Mouse (Mus musculus): ENCODE results near the gene Echs1. TPM values are rescaled to one million over a fixed set of nuclear protein-coding genes. Genes with fewer than 3 reads are reported as not detected.
"Not testable (repeated sequence)": the region's sequence is repeated elsewhere in the genome, so short reads cannot be mapped to it uniquely, and the experiment has no call there.

Gene Echs1
- total RNA-seq (2022), result 10 to 100 TPM; 61.4 to 68.6 (median 65.7) TPM

DNA sequence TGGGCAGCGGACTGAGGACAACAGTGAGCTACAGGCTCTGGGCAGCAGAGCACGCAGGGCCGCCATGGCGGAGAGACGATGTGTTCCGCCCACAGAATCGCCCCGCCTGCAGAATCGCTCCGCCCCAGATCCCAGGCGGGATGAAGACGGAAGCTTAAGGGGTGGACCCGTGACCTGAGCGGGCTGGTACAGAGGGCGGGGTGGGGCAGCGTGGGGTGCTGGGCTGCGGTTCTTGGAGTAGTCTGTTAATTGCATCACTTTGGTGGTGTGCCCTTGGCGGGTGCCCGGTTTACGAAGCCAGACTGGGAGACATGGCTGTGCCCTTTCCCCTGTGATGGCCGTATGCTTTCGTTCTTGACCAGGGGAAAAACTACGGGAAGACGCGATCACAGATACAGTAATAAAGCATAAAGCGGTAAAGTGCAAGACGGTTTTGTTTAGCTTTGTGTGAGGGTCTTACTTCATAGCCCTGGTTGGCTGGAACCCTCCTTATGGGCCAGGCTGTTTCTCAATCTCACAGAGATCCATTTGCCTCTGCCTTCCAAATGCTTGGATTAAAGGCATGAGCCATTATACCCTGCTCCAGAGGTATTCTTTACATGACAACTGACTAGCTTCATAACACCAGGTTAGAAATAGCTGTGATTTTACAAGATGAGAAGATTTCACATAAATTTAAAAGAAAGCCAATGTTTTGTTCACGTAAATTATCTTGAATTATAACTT is at the start of gene Echs1:
TSS of gene Echs1 (minus strand) at position 148 of the 726 bp plus-strand sequence.
- DNase-seq (ENCODE audit: low spot score in 2 of 2), result peak; percentile 84 to 85

DNA sequence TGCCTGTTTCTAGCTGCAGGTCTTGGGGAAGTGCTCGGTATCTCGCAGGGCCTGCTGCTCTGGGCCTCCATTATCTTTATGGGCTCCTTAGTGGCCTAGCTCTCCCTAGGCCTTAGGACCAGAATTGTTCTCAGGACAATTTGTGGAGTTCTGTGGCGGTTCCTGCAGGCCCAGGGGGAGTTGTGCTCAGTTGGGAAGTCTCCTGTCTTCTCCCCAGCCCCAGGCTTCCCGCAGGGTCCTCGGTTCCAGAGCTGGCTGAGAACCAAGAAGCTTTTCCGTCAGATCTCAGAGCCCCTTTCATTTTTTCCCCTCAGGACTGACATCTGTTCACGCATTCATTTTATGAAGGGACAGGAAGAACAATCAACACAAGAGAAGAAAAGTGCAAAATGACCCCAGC is 48.4 kb upstream of the Echs1 start, which contains the start of gene Olfr522:
TSS of gene Olfr522 (minus strand) at position 101 of the 400 bp plus-strand sequence.
- DNase-seq (ENCODE audit: low spot score in 2 of 2), result no peak

- DNase-seq (ENCODE audit: low spot score in 2 of 2), result no peak
These were observed 44.1 kb upstream of the Echs1 start for GRCm38 (mm10) chr7:140160363-140160762.

DNA sequence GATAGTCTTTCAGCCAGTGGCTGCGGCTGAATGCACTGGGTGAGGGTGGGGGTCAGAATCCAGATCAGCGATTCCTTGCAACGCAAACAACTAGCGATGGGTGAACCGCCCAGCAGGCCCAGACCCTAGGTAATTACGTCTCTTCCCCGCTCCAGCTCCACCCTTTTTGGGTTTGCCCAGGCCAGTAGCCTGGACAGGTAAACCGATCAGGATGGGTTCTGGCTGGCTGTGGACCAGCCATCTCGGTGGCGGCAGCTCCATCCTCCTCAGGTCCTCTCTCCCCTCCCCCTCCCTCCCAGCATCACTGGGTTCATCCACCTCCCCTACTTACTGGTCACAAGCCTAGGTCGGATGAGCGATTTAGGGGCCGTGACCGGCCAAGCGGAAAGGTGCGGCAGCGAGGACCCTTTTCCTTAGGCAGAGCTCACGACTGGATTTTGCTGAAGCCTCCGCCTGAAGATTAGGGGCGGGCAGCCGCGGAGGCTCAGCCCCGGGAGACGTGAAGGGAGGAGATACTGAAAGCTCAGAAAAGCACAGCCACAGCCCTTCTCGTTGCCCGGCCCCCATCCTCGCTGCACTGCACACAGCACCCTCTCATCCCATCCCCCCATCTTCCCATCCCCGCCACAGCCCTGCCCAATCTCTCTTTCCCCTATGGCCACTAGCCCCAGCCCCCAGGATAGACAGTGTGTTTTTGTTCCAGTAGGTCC is 38.1 kb upstream of the Echs1 start, which contains the start of gene Sprn:
TSS of gene Sprn (minus strand) at position 660 of the 710 bp plus-strand sequence.
- peak; percentile 70 to 76 for DNase-seq (ENCODE audit: low spot score in 2 of 2)

DNA sequence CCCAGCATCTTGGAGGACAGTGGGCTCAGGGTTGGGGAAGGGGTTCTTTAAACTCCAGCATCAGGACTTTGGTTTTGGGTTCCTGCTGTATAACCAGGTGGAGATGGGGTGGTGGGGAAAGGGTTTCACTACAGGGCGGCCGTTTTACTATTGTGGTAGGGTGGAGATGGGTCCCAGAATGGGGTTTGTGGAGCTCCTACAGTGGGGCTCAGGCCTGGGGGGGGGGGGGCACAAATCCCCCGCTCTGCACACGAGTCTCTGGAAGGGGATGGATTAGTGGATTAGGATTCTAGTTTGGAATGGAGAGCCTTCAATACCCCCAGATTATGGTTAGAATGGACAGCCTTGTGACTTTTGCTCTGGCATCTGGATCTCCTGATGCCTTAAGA is 37.5 kb upstream of the Echs1 start:
- DNase-seq (ENCODE audit: low spot score in 2 of 2), result no peak

- DNase-seq (ENCODE audit: low spot score in 2 of 2), result peak in 1 of 2 experiments; percentile 60
These were observed 37.1 kb upstream of the Echs1 start for GRCm38 (mm10) chr7:140153383-140153782.

DNA sequence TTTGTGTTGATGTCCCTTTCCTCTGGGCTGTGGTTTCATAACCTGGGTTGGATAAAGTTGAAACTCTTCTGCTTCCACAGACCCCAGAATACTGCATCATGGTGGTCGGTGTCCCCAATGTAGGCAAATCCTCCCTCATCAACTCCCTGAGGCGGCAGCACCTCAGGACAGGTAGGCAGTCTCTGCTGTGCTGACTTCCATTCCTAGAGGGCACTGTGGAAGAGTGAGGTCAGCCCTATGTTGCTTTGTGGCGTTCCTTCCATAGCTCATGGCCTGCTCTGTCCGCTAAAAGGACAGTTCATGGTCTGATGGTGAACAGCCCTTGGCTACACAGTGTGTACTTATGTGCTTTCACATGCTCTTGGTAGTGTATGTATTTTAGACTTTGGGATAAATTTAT is 28.3 kb upstream of the Echs1 start:
- DNase-seq (ENCODE audit: low spot score in 2 of 2), result no peak

- peak in 1 of 2 experiments; percentile 68 for DNase-seq (ENCODE audit: low spot score in 2 of 2)
These were observed 25.1 kb upstream of the Echs1 start for GRCm38 (mm10) chr7:140141350-140141749.

- no peak for DNase-seq (ENCODE audit: low spot score in 2 of 2)
These were observed 21.7 kb upstream of the Echs1 start for GRCm38 (mm10) chr7:140138021-140138310.

DNA sequence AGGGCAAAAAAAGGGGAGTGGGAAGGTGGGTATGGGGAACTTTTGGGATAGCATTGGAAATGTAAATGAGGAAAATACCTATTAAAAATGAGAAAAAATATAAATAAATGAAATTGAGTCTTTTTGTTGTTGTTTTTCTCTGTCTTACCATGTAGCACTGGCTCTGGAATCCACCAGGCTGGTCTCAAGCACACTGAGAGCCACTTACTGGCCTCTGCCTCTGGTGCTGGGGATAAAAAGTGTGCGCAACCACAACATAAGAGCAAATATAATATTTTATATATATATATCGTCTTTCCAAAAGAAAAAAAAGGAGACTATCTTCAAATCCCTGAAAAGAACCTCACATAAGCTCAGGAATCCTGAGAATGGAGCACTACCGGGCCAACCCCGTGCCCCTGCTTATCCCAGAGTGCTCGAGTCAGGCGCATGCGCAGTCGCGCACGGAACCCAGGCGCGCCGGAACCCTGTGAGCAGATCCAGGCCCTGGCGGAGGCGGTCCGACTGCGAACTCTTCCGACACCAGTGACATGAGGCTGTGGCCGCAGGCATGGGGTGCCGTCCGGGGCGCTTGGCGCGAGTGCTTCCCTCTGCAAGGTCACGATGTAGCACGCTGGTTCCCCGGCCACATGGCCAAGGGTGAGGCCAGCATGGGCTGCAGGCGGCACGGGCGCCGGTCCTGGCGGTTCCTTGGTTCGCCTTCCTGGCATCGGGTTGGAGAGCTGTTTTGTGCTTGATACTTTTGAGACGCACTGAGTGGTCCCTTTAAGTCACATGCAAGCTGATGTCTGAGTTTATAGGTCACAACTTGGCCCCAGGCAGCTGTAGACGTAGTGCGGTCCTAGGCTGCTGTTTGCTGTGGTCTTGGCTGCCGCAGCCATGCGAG is 21.1 kb upstream of the Echs1 start, which contains the start of gene Mtg1:
TSS of gene Mtg1 (plus strand) at position 430 of the 886 bp plus-strand sequence.
- peak; percentile 94 to 99 for DNase-seq (ENCODE audit: low spot score in 2 of 2)

- DNase-seq (ENCODE audit: low spot score in 2 of 2), result no peak
These were observed 19.0 kb upstream of the Echs1 start for GRCm38 (mm10) chr7:140135106-140135770.

DNA sequence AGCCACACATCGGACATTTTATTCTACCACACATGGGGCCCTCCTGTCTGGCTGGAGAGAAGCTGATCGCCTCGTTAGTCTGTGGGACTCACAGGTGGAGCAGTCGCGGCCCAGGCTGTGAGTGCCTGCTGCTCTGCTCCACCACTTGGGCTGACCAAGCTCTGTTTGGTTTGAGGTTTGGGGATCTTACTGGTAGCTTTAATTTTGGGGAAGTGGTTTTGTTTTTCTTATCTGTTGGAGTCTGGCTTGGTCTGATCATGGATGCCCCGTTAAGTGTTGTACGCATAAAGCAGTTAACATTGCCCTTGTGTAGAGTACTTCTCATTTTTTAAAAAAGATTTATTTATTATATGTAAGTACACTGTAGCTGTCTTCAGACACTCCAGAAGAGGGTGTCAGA is 17.8 kb upstream of the Echs1 start:
- not testable (repeated sequence) for DNase-seq (ENCODE audit: low spot score in 2 of 2)

- not testable (repeated sequence) for DNase-seq (ENCODE audit: low spot score in 2 of 2)
These were observed 15.9 kb upstream of the Echs1 start for GRCm38 (mm10) chr7:140132184-140132583.

- no peak for DNase-seq (ENCODE audit: low spot score in 2 of 2)
These were observed 11.6 kb upstream of the Echs1 start for GRCm38 (mm10) chr7:140127911-140128310.

GRCm38 (mm10) chr7:140126934-140127333 is 10.7 kb upstream of the Echs1 start:
- DNase-seq (ENCODE audit: low spot score in 2 of 2), result no peak

DNA sequence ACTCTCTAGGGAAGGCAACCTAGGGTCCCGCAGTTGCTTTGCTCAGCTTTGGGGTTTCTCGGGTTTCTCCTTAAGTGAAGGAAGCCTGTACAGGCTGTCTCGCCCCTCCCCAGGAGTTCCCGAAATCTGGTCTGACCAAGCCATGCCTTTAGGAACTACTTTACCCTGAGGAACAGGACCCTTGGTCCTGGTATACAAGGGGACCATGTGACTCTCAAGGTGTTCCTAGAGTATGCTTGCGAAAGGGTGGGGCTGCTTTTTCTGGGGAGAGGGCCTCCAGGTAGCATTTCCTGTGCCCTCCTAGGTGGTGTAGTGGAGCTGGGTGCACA is 9.7 kb upstream of the Echs1 start:
- DNase-seq (ENCODE audit: low spot score in 2 of 2), result no peak

DNA sequence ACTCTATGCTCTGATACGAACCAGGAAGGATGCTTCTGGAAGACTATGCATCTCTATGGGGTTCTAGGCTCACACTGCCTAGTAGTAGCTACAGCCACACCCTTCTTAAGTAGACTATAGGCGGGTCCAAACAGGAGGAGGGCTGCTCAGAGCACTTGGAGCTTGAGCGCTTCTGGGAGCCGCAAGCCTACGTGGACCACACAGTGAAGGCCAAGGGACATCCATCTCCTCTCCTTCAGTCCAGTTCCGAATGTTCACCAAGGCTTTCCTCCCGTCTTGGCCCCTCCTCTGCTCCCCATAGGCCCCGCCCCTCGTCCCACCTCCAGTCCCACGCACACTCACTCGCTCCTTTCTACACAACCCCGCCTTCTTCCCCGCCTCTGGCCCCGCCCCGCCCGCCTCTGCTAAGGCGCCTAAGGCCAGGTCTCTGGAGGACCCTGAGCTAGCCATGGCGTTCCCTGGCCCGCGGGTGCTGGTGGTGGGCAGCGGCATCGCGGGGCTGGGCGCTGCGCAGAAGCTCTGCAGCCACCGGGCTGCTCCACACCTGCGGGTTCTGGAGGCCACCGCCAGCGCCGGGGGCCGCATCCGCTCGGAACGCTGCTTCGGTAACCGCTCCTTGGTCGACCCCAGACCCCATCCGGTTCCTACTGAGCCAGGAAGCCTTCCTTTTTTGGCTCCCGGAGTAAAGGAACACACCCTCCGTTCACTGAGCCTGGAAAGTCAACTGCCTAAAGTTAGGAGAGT is 9.2 kb upstream of the Echs1 start:
- peak; percentile 79 to 86 for DNase-seq (ENCODE audit: low spot score in 2 of 2)

GRCm38 (mm10) chr7:140124382-140124781 is 8.1 kb upstream of the Echs1 start:
- no peak for DNase-seq (ENCODE audit: low spot score in 2 of 2)

DNA sequence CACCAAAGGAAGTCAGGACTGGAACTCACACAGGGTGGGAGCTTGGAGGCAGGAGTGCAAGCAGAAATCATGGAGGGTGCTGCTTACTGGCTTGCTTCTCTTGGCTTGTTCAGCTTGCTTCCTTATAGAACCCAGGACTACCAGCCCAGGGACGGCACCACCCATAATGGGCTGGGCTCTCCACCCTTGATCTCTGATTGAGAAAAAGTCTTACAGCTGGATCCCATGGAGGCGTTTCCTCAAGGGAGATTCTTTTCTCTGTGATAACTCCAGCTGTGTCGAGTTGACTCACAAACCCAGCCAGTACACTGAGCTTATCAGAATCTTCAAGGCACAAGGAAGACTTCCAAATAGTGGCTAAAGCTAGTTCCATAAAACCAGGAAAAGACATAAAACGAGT is 6.5 kb upstream of the Echs1 start:
- no peak for DNase-seq (ENCODE audit: low spot score in 2 of 2)

GRCm38 (mm10) chr7:140121338-140121910 is 5.1 kb upstream of the Echs1 start:
- no peak for DNase-seq (ENCODE audit: low spot score in 2 of 2)
